Mouse (Mus musculus) G1E (cell line): Measurements from ENCODE around the gene Gm17651.

ENCODE experiments used
- CTCF ChIP-seq: IDR thresholded peaks from 2 replicates; pipeline ENCODE4 v1.5.1; 2012; ENCODE audit warnings: low read depth, low read length, inconsistent platforms, mixed read lengths
- GATA1 ChIP-seq: IDR thresholded peaks from 2 replicates; pipeline ENCODE4 v1.6.1; 2012; ENCODE audit warnings: borderline replicate concordance, low read length, inconsistent platforms, mixed read lengths
- POLR2AphosphoS5 ChIP-seq: IDR thresholded peaks from 2 replicates; pipeline ENCODE4 v1.6.1; 2012; ENCODE audit warnings: low read depth, low read length, inconsistent platforms; ENCODE audit not compliant: insufficient replicate concordance
- TAL1 ChIP-seq: conservative IDR thresholded peaks from 2 replicates; pipeline ENCODE4 v1.6.1; 2012; ENCODE audit warnings: low read depth, low read length, inconsistent platforms, mixed read lengths

GRCm38 (mm10) chr3:97624611-97625010, 49.9 kb downstream of the Gm17651 start:
- TF ChIP-seq CTCF: no peak
- no peak for TF ChIP-seq GATA1
- TF ChIP-seq POLR2AphosphoS5: no peak
- no peak for TF ChIP-seq TAL1
